Mouse (Mus musculus) adrenal gland, adult 18-20 months (tissue): ENCODE measurements at regions not wholly inside any gene's neighbourhood (a gene's known extent, or its start where the extent isn't known, plus 50 kb on each side); places are given as distances from the start of the nearest gene placed in this dataset.

ENCODE experiments used
- DNase-seq, 2 experiments: peaks; one replicate each; pipeline ENCODE4 v3.0.0; 2021 to 2022; ENCODE audit warnings: low spot score in 2 of 2

DNA sequence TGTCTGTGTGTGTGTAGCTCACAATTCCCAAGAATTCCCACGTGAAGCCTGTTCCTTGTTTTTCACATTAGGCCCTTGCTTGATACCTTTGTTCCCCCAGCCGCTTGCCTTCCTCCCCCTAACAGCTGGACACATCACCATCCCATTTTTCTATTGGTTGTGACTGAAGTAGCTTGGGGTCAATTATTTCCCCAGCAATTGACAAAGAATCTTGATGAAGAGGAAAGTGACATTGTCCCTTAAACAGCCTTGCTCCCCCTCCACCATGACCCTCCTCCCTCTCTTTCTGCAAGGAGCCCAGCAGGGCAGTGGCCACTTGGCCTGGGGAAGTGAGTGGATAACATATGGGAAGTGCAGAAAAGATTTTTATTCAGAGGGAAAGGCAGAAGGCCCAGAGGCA is 681.5 kb upstream of the Car8 start:
- no peak for DNase-seq

GRCm38 (mm10) chr4:8919366-8919984 is 680.6 kb upstream of the Car8 start:
- DNase-seq: no peak
